Mouse (Mus musculus): ENCODE results near the gene Cerkl. TPM values are rescaled to one million over a fixed set of nuclear protein-coding genes. Genes with fewer than 3 reads are reported as not detected.

Gene Cerkl
- 3.2 TPM for polyA plus RNA-seq (2014; fragmentation: Illumina TruSeq; extraction: RNeasy Lipid Tissue Mini Kit (QIAGEN cat#74804); ENCODE audit: low read depth, low replicate concordance)

DNA sequence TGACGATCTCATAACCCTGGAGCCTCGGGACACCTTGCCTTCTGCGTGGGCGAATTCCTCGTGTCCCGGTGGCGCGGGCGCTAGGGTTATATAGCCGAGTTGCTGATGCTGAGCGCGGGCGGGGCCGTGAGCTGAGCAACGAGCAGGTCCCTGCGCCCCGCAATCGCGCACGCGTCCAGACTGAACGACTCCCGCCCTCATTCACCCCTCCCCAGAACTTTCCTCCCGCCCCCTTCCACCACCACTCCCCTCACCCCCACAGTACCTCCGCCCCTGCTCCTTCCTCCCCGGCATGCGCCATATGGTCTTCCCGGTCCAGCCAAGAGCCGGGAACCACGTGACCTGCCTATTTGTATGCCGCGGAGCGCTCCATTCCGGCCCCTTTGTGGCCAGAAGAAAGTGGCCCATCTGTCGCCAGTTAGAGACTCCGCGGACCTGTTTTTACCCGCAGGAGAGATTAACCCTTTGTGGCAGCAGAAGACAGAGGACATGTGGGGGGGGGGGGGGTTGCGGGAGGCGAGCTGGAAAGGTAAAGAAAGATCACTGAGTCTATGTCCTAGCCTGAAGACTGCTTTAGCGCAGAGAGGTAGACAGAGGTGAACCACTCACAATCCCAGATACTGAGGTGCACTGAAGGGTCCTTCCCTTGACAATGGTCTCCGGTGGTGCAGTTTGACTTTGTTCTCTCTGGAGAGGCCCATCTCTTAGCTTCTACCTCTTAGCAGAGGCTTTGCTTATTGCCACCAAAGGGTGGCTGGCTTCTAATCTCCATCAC is at the start of gene Cerkl, which contains the start of gene Neurod1:
TSS of gene Cerkl (minus strand) at position 211 of the 775 bp plus-strand sequence.
TSS of gene Neurod1 (minus strand) at position 177 of the 775 bp plus-strand sequence.

Other genes with a start within 250 kb of the Cerkl start
- 0.41 TPM for gene Itga4, start 201.4 kb downstream of the Cerkl start, polyA plus RNA-seq (2014; fragmentation: Illumina TruSeq; extraction: RNeasy Lipid Tissue Mini Kit (QIAGEN cat#74804); ENCODE audit: low read depth, low replicate concordance)
- not detected for gene Neurod1, start within 50 bp of the Cerkl start, polyA plus RNA-seq (2014; fragmentation: Illumina TruSeq; extraction: RNeasy Lipid Tissue Mini Kit (QIAGEN cat#74804); ENCODE audit: low read depth, low replicate concordance)
- gene Itprid2, start 178.6 kb upstream of the Cerkl start, polyA plus RNA-seq (2014; fragmentation: Illumina TruSeq; extraction: RNeasy Lipid Tissue Mini Kit (QIAGEN cat#74804); ENCODE audit: low read depth, low replicate concordance), result 14.2 TPM